Mouse (Mus musculus): ENCODE results near the gene Zfp787. TPM values are rescaled to one million over a fixed set of nuclear protein-coding genes. Genes with fewer than 3 reads are reported as not detected.
"Not testable (repeated sequence)": the region's sequence is repeated elsewhere in the genome, so short reads cannot be mapped to it uniquely, and the experiment has no call there.

The Zfp787 gene
- total RNA-seq (2015) (14.3 and 17.8 TPM in 2 replicates), total RNA-seq (2017) (20.4 and 24.8 TPM in 2 replicates)

- peak; percentile 73 for ATAC-seq (replicated peaks; ENCODE audit: poor library complexity)
These were observed at the start of gene Zfp787 for GRCm38 (mm10) chr7:6155901-6156411. Gene Zfp787, minus strand, starts transcription at chr7:6155997.

- ATAC-seq (replicated peaks; ENCODE audit: poor library complexity), result no peak
These were observed 48.4 kb upstream of the Zfp787 start for GRCm38 (mm10) chr7:6204200-6204599.

GRCm38 (mm10) chr7:6196790-6197189 lies 41.0 kb upstream of the Zfp787 start, which contains the start of gene Galp:
Gene Galp, plus strand, starts transcription at chr7:6197090.
- no peak for ATAC-seq (replicated peaks; ENCODE audit: poor library complexity)

- peak; percentile 56 for ATAC-seq (replicated peaks; ENCODE audit: poor library complexity)
These were observed 40.0 kb upstream of the Zfp787 start for GRCm38 (mm10) chr7:6195777-6196176.

- peak; percentile 81 for ATAC-seq (replicated peaks; ENCODE audit: poor library complexity)
These were observed 38.3 kb upstream of the Zfp787 start for GRCm38 (mm10) chr7:6194129-6194528.

GRCm38 (mm10) chr7:6191376-6191775 lies 35.6 kb upstream of the Zfp787 start:
- peak; percentile 80 for ATAC-seq (replicated peaks; ENCODE audit: poor library complexity)

- no peak for ATAC-seq (replicated peaks; ENCODE audit: poor library complexity)
These were observed 33.7 kb upstream of the Zfp787 start for GRCm38 (mm10) chr7:6189542-6189941.

GRCm38 (mm10) chr7:6186756-6187155 lies 31.0 kb upstream of the Zfp787 start:
- no peak for ATAC-seq (replicated peaks; ENCODE audit: poor library complexity)

GRCm38 (mm10) chr7:6186176-6186575 lies 30.4 kb upstream of the Zfp787 start:
- ATAC-seq (replicated peaks; ENCODE audit: poor library complexity), result no peak

GRCm38 (mm10) chr7:6185391-6185790 lies 29.6 kb upstream of the Zfp787 start:
- ATAC-seq (replicated peaks; ENCODE audit: poor library complexity), result no peak

GRCm38 (mm10) chr7:6184521-6184920 lies 28.7 kb upstream of the Zfp787 start:
- ATAC-seq (replicated peaks; ENCODE audit: poor library complexity), result no peak

GRCm38 (mm10) chr7:6183802-6184201 lies 28.0 kb upstream of the Zfp787 start:
- no peak for ATAC-seq (replicated peaks; ENCODE audit: poor library complexity)

- ATAC-seq (replicated peaks; ENCODE audit: poor library complexity), result peak; percentile 62
These were observed 27.1 kb upstream of the Zfp787 start for GRCm38 (mm10) chr7:6182882-6183281.

GRCm38 (mm10) chr7:6179013-6179412 lies 23.2 kb upstream of the Zfp787 start:
- no peak for ATAC-seq (replicated peaks; ENCODE audit: poor library complexity)

GRCm38 (mm10) chr7:6174365-6174987 lies 18.7 kb upstream of the Zfp787 start:
- ATAC-seq (replicated peaks; ENCODE audit: poor library complexity), result not testable (repeated sequence)

GRCm38 (mm10) chr7:6173872-6174271 lies 18.1 kb upstream of the Zfp787 start:
- no peak for ATAC-seq (replicated peaks; ENCODE audit: poor library complexity)

GRCm38 (mm10) chr7:6172674-6173244 lies 17.0 kb upstream of the Zfp787 start:
- ATAC-seq (replicated peaks; ENCODE audit: poor library complexity), result peak; percentile 3

GRCm38 (mm10) chr7:6172006-6172649 lies 16.3 kb upstream of the Zfp787 start, which contains the start of gene Zfp444:
Gene Zfp444, plus strand, starts transcription at chr7:6172226.
- ATAC-seq (replicated peaks; ENCODE audit: poor library complexity), result peak; percentile 70

GRCm38 (mm10) chr7:6171444-6172005 lies 15.7 kb upstream of the Zfp787 start:
- peak; percentile 51 for ATAC-seq (replicated peaks; ENCODE audit: poor library complexity)

- no peak for ATAC-seq (replicated peaks; ENCODE audit: poor library complexity)
These were observed 15.1 kb upstream of the Zfp787 start for GRCm38 (mm10) chr7:6170871-6171270.

- ATAC-seq (replicated peaks; ENCODE audit: poor library complexity), result no peak
These were observed 14.6 kb upstream of the Zfp787 start for GRCm38 (mm10) chr7:6170391-6170790.

- no peak for ATAC-seq (replicated peaks; ENCODE audit: poor library complexity)
These were observed 13.6 kb upstream of the Zfp787 start for GRCm38 (mm10) chr7:6169403-6169802.

Measured in megakaryocyte progenitor cell, adult 5-6 weeks (primary cell).